Mouse (Mus musculus): ENCODE measurements around the gene Rbfox3. TPM values are rescaled to one million over a fixed set of nuclear protein-coding genes. Genes with fewer than 3 reads are reported as not detected.
A peak's percentile ranks its signal among the peaks of the same experiment; 100 is the strongest.

Gene Rbfox3
- polyA plus RNA-seq, 1 experiment from 2014 or later, result 31.7 TPM

DNA sequence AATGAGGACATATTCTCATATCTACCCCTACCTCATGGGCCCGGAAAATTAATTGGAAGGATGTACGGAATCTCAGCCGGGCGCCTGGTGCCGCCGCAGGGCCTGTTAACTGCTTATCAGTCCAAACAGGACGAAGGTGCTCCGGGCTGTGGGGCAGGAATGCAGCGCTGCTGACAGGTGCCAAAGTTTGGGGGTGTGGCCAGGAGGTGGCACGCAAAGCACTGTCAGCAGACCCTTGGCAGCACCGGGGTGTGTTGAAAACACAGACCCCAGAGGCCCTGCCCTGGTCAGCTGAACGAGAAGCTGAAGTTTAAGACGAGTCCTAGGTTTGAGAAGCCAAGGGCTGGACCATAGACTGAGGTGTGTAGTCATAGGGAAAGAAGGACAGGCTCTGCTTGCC, 468.7 kb downstream of the Rbfox3 start:
- 74% methylated on average over 13 of the region's 13 CpGs for WGBS
- no peaks in the 10 kb centered on the region for H3K9me3 ChIP-seq (ENCODE audit: control insufficient read depth, low read length)
- H3K4me3 ChIP-seq (replicated peaks; ENCODE audit: low read depth, low read length), result no peak overlapping the region
- H3K4me2 ChIP-seq (ENCODE audit: low read length), result no peak overlapping the region
- no peak for DNase-seq
- no peaks in the 10 kb centered on the region for H3K36me3 ChIP-seq (ENCODE audit: control insufficient read depth, insufficient read depth, low read length)
- no peaks in the 10 kb centered on the region for H3K27me3 ChIP-seq (ENCODE audit: control insufficient read depth, insufficient read depth, low read length)
- peaks cover 22% of the 10 kb centered on the region for H3K4me1 ChIP-seq (ENCODE audit: control insufficient read depth, insufficient read depth, low read length)
- H3K9ac ChIP-seq (replicated peaks; ENCODE audit: low read length), result no peak overlapping the region
- 0 out of 2 replicates have a peak overlapping the region, but pooled peaks have one; percentile 26 for H3K27ac ChIP-seq (replicated peaks; ENCODE audit: low read depth, low read length)
- ATAC-seq (ENCODE audit: low FRiP score, low TSS enrichment), result no peak

Small RNAs within 50 kb of the gene (microRNA-seq; reads per million reads assigned to microRNA genes)
- not detected for gene Gm25040

Other genes starting within 250 kb of the Rbfox3 start
- gene Enpp7, start 76.6 kb upstream of the Rbfox3 start, polyA plus RNA-seq (2014; fragmentation: Nextera tagmentation; extraction: Ambion mirVana), result not detected in 2 replicates
- gene Cbx2, start 111.4 kb upstream of the Rbfox3 start, polyA plus RNA-seq (2014; fragmentation: Nextera tagmentation; extraction: Ambion mirVana), result 15.6 and 20.7 TPM in 2 replicates
- gene Cbx8, start 129.4 kb upstream of the Rbfox3 start, polyA plus RNA-seq (2014; fragmentation: Nextera tagmentation; extraction: Ambion mirVana), result 11.5 and 12.4 TPM in 2 replicates
- gene Cbx4, start 174.6 kb upstream of the Rbfox3 start, polyA plus RNA-seq (2014; fragmentation: Nextera tagmentation; extraction: Ambion mirVana), result 19.0 and 19.3 TPM in 2 replicates